Mouse (Mus musculus) midbrain, embryonic 13.5 days (tissue): ENCODE results near the gene Atp5e. TPM values are rescaled to one million over a fixed set of nuclear protein-coding genes. Genes with fewer than 3 reads are reported as not detected.

Experiments used
- ATAC-seq: fragments of 200-750 bp; cut with Nextera tagmentation; 2 replicates; pipeline ENCODE4 v1.8.0; 2017; ENCODE audit warnings: mild to moderate bottlenecking, moderate TSS enrichment, moderate library complexity
- H3K27ac ChIP-seq: fragments of 300-500 bp; sonication (generic); 2 replicates; pipeline ENCODE4 v1.5.1; 2015; ENCODE audit warnings: inconsistent platforms, mild to moderate bottlenecking, moderate library complexity
- H3K27me3 ChIP-seq: fragments of 300-500 bp; sonication (generic); 2 replicates; pipeline ENCODE4 v1.6.1; 2015; ENCODE audit warnings: mild to moderate bottlenecking, inconsistent platforms
- H3K36me3 ChIP-seq: fragments of 300-500 bp; sonication (generic); 2 replicates; pipeline ENCODE4 v1.6.1; 2015; ENCODE audit warnings: mild to moderate bottlenecking, inconsistent platforms
- H3K4me1 ChIP-seq: fragments of 300-500 bp; sonication (generic); replicated peaks from 2 replicates; pipeline ENCODE4 v1.6.1; 2015; ENCODE audit warnings: inconsistent platforms
- H3K4me2 ChIP-seq: fragments of 300-500 bp; sonication (generic); replicated peaks from 2 replicates; pipeline ENCODE4 v1.6.1; 2015; ENCODE audit warnings: moderate library complexity, mild to moderate bottlenecking, inconsistent platforms
- H3K4me3 ChIP-seq: fragments of 300-500 bp; sonication (generic); replicated peaks from 2 replicates; pipeline ENCODE4 v1.5.1; 2015; ENCODE audit warnings: mild to moderate bottlenecking, inconsistent platforms
- H3K9ac ChIP-seq: fragments of 300-500 bp; sonication (generic); replicated peaks from 2 replicates; pipeline ENCODE4 v1.6.1; 2015; ENCODE audit warnings: mild to moderate bottlenecking, inconsistent platforms
- H3K9me3 ChIP-seq: fragments of 300-500 bp; sonication (generic); 2 replicates; pipeline ENCODE4 v1.6.1; 2016; ENCODE audit warnings: mild to moderate bottlenecking, inconsistent platforms
- WGBS: fragments of 180-500 bp; shearing (Covaris S2); methylation state at CpG from one replicate; pipeline ENCODE4 v1.1.7; 2015; 5-methylcytosine and 5-hydroxymethylcytosine counted together
- polyA plus RNA-seq: library from polyadenylated mRNA; unstranded; fragments of >200 nt; fragmentation: Nextera tagmentation; extraction: Ambion mirVana; gene quantifications from 2 replicates; pipeline ENCODE4 v1.2.1, GENCODE M21; 2015

The Atp5e gene
- polyA plus RNA-seq, 1 experiment from 2014 or later: 784 TPM

DNA sequence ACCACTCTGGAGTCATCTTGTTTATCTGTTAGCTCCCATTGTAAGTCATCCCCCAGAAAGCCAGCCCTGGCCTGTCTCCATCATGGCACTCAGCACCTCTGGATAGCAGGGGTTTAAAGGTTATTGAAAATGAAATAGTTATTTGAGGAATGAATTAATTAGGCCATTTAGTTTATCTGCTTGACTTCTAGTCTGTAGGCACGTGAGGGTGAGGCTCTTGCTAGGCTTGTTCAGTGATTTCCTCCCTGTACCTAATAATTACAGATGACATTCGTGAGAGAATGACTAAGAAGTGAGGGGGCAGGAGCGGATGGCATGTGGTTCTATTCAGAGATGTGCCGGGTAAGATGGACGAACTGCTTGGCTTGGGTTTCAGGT, 9.6 kb upstream of the Atp5e start:
- Histone ChIP-seq H3K4me3 (peak overlapping the region; percentile 75), H3K4me2 (peak overlapping the region; percentile 74), H3K4me1 (peaks cover 16% of the 10 kb centered on the region), H3K27ac (no peak overlapping the region), H3K9ac (peak overlapping the region; percentile 50), H3K36me3 (peaks cover 11% of the 10 kb centered on the region; the same call in 1 of the 2 replicates), H3K27me3 (no peaks in the 10 kb centered on the region), H3K9me3 (no peaks in the 10 kb centered on the region)
- 91% methylated on average over 5 of the region's 5 CpGs for WGBS
- ATAC-seq: no peak

DNA sequence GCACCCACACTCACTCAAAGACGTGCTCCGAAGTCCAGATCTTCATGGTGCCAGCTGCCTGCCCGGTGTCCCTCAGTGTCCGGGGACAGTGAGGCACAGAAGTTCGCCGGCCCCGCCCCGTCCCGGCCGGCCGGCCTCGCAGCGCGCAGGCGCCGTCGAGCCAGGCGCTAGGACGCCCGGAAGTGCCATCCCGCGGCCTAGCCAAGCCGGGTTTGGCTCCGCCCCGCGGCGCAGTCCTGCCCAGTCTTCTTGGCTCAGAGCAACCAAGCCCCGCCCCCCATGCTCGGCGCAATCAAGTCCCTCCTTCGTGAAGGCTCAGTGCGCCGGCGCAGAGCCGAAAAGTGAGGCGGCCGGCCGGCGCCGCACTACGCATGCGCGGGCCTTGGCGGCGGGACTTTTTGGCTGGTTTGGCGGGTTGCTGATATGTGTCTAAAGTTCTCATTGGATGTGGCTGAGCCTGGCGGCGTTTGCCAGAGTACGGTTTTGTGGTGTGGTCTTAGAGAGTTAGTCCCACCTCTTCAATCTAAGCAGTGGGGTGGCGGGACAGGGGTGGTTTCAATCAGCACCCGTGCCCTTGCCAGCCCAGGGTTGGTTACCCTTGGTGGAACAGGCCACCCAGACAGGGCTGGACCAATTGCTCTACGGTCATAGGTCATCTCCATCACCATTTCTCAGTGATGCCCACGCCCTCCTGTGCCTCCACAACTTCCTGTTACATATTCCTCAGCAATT, 9.1 kb upstream of the Atp5e start, which contains the start of gene Prelid3b:
Gene Prelid3b, minus strand, starts transcription at position 264 of the 732 bp plus-strand sequence.
- H3K4me3 ChIP-seq: peak within 1 kb of the TSS; percentile 75
- peaks cover 17% of the 10 kb centered on the region for H3K36me3 ChIP-seq
- H3K9ac ChIP-seq: peak within 1 kb of the TSS; percentile 80
- H3K27ac ChIP-seq: peak within 1 kb of the TSS; percentile 56; the same call in 1 of the 2 replicates
- peak; percentile 98 for ATAC-seq
- H3K27me3 ChIP-seq: no peaks in the 10 kb centered on the region
- peaks cover 16% of the 10 kb centered on the region for H3K4me1 ChIP-seq
- 1% methylated on average over 53 of the region's 53 CpGs for WGBS
- H3K4me2 ChIP-seq: peak within 1 kb of the TSS; percentile 74
- H3K9me3 ChIP-seq: no peaks in the 10 kb centered on the region

DNA sequence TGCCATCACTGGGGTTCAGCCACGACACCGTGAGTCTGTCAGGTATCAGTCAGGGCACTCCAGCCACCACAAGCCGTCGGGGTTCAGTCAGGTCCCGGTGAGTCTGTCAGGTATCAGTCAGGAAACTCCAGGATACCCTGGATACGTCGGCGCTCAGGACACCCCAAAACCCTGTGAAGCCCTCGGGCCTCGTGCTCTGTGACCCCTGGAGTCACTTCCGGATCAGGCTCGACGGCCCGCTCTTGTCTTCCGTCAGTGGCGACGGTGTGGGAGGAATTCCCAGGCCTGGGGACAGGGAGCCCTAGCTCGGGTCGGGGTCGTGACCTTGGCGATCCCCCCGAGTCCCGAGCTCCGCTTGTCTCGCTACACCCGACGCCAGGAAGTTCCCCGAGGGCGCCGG, 8.5 kb upstream of the Atp5e start:
- ATAC-seq: no peak; the same call in 1 of the 2 replicates
- H3K27ac ChIP-seq: peak overlapping the region; percentile 56; the same call in 1 of the 2 replicates
- WGBS: 8% methylated on average over 28 of the region's 30 CpGs
- peak overlapping the region; percentile 80 for H3K9ac ChIP-seq
- no peaks in the 10 kb centered on the region for H3K9me3 ChIP-seq
- peak overlapping the region; percentile 74 for H3K4me2 ChIP-seq
- H3K27me3 ChIP-seq: no peaks in the 10 kb centered on the region
- H3K4me1 ChIP-seq: peaks cover 16% of the 10 kb centered on the region
- H3K4me3 ChIP-seq: peak overlapping the region; percentile 75
- peaks cover 20% of the 10 kb centered on the region for H3K36me3 ChIP-seq

DNA sequence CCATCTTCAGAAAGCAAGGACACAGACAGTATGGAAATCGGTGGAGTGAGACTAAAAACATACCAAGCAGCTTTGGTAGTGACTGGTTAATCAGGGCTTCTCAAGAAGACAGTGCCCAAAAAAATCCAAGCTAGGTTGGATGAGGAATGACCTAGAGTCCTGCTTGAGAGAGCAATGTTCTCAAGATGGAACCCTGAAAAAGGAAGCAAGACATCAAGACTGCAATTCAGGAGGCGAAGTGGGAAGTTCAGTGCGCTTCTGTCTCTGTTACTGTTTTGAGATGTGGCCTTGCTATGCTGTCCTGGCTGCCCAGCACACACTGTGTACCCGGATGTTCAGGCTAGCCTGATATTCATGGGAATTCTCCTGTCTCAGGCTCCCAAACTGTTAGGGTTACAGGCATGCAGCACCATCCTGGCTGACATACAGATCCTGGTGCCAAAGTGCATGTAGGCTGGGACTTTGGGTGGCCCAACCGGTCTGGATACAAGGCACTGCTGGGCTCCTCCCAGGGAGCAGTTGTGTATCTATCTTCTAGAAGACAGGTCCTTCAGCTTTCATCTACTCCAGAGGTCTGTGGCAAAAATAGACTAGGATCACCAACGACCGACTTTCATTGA, 7.0 kb upstream of the Atp5e start:
- Histone ChIP-seq H3K4me2 (no peak overlapping the region), H3K4me3 (no peak overlapping the region), H3K4me1 (peaks cover 16% of the 10 kb centered on the region), H3K27ac (no peak overlapping the region), H3K9ac (no peak overlapping the region), H3K9me3 (no peaks in the 10 kb centered on the region), H3K27me3 (no peaks in the 10 kb centered on the region), H3K36me3 (peaks cover 31% of the 10 kb centered on the region)
- ATAC-seq: no peak
- WGBS: 95% methylated on average over 7 of the region's 7 CpGs

DNA sequence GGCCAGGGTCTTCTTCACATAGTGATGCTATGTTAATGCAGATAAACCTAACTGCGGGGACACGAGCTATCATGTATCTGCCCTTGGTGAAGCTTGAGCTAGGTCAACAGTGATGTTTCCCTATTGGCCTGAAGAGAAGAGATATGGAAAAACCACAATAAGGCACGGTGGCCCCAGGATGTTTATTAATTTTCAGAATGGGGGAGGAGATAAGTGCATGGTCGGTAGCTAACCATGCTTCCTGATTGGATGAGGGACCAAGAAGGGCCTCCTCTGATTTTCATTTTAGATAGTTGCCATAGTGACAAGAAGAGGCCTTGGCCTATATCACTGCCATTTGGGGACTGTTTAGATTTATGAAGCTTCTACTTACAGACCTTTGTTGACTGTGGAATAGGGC, 6.4 kb upstream of the Atp5e start:
- ATAC-seq: no peak
- Histone ChIP-seq H3K9me3 (no peaks in the 10 kb centered on the region), H3K36me3 (peaks cover 36% of the 10 kb centered on the region), H3K9ac (no peak overlapping the region), H3K4me2 (no peak overlapping the region), H3K4me1 (peaks cover 16% of the 10 kb centered on the region), H3K27ac (no peak overlapping the region), H3K27me3 (no peaks in the 10 kb centered on the region), H3K4me3 (no peak overlapping the region)
- WGBS: 86% methylated on average over 4 of the region's 4 CpGs

DNA sequence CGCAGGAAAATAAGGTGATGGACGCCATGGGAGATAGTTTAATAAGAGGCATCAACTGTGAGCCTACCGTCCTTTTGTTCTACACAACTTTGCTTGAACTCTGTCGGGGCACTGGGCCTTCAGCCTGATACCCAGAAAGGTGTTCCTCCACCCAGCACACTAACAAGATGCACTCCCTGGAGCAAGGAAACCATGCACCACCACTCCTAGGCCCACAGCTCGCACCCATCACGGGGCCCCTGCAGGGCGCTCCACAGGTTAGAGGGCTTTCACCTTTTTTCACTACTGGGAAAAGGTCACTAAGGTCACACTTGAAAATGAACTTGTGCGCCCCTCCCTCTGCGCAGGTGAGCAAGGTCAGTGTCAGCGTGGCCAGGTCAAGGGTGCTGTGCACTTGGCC, 535 bp downstream of the Atp5e start:
- Histone ChIP-seq H3K27ac (0 out of 2 replicates have a peak overlapping the region, but pooled peaks have one; percentile 49), H3K4me2 (peak overlapping the region; percentile 79), H3K4me1 (peaks cover 22% of the 10 kb centered on the region), H3K27me3 (no peaks in the 10 kb centered on the region), H3K4me3 (peak overlapping the region; percentile 79), H3K9me3 (no peaks in the 10 kb centered on the region), H3K36me3 (peaks cover 50% of the 10 kb centered on the region), H3K9ac (peak overlapping the region; percentile 73)
- ATAC-seq: peak; percentile 32; the same call in 1 of the 2 replicates
- 42% methylated on average over 10 of the region's 10 CpGs for WGBS

DNA sequence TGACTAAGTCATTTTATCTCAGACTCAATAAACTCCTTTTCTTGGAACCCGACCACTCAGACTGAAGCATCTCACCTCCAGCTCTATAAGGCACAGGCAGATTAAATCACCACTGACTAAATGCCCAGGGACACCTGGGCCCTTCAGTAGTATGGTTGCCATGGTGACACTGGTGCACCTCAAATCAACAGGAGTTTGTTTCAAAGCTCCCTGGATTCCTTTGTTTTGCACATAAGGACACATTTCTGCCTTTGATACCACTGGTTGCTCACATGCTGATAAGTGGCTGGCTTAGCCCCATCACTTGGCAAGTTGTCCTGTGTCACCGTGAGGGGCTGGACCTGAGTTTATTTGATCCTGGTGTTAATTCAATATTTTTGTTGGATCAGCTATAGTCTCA, 4.5 kb downstream of the Atp5e start:
- Histone ChIP-seq H3K4me2 (no peak overlapping the region), H3K4me3 (no peak overlapping the region), H3K9ac (no peak overlapping the region), H3K27ac (no peak overlapping the region), H3K27me3 (no peaks in the 10 kb centered on the region), H3K4me1 (peaks cover 23% of the 10 kb centered on the region), H3K9me3 (no peaks in the 10 kb centered on the region), H3K36me3 (peaks cover 28% of the 10 kb centered on the region)
- 72% methylated on average over 2 of the region's 2 CpGs for WGBS
- ATAC-seq: no peak

DNA sequence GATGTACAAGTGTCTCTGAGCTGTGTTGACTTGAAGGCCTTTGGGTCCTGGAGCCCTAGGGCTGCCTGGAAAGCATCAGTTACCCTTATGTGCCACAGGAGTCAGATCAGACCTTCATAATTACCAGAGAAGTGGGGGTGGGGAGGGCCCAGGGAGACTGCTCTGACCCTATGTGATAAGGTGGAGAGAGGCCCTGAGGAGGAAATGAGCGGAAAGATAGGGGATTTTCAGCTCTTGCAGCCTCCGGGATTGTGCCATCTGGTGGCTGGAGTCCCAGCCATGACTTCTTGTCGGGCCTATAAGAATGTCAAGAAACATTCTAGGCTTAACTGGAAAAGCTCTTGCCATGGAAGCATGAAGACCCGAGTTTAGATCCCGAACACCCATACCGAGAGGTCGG, 10.2 kb downstream of the Atp5e start:
- H3K36me3 ChIP-seq: no peaks in the 10 kb centered on the region
- H3K27ac ChIP-seq: no peak overlapping the region
- no peak for ATAC-seq
- H3K4me3 ChIP-seq: no peak overlapping the region
- no peaks in the 10 kb centered on the region for H3K27me3 ChIP-seq
- no peak overlapping the region for H3K9ac ChIP-seq
- 73% methylated on average over 7 of the region's 7 CpGs for WGBS
- H3K9me3 ChIP-seq: no peaks in the 10 kb centered on the region
- H3K4me1 ChIP-seq: 0 out of 2 replicates have a peak, but pooled peaks cover 4% of the 10 kb centered on the region
- no peak overlapping the region for H3K4me2 ChIP-seq

DNA sequence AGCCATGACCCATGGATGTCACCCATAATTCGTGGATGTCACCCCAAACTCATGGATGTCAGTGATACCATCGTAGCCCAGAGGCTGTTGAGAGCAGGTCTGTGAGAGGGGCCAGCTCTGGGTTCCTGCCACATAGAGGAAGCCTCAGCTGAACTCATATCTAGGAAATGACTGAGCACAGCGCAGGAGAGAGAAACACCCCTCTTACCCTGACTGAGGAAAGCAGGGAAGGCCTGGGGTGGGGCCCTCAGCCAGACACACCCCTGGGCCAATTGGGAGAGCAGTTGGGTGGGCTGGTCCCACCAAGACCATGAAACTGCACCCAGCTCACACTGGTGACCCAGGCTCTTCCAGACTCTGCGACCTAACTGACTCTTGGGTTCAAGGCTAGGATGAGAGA, 13.6 kb downstream of the Atp5e start, which contains the start of gene Tubb1:
Gene Tubb1, plus strand, starts transcription at position 343 of the 400 bp plus-strand sequence.
- Histone ChIP-seq H3K27me3 (no peaks in the 10 kb centered on the region), H3K36me3 (no peaks in the 10 kb centered on the region), H3K4me1 (no peaks in the 10 kb centered on the region), H3K9me3 (no peaks in the 10 kb centered on the region), H3K4me3 (no peak within 1 kb of the TSS), H3K4me2 (no peak within 1 kb of the TSS), H3K9ac (no peak within 1 kb of the TSS), H3K27ac (no peak within 1 kb of the TSS)
- ATAC-seq: no peak
- WGBS: 80% methylated on average over 4 of the region's 4 CpGs

DNA sequence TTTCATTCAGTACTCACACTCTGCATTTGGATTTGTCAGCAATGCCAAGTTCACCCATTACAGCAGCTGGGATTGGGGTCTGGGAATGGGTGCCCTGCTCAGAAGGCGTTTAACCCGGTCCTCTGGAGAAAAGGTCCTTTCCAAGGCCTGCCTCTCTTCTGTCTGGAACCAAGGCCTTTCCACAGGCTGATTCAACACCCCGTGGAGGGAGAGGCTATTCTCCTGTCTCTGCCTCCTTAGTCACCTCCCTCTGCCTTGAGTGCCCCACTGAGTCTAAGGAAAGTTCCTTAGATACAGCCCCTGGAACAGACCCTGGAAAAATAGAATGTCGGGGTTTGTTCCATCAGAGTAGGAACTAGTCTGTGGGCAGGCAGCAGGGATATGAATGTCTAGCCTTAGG, 15.5 kb downstream of the Atp5e start:
- Histone ChIP-seq H3K9ac (no peak overlapping the region), H3K4me1 (no peaks in the 10 kb centered on the region), H3K4me3 (no peak overlapping the region), H3K4me2 (no peak overlapping the region), H3K27me3 (no peaks in the 10 kb centered on the region), H3K36me3 (no peaks in the 10 kb centered on the region), H3K9me3 (no peaks in the 10 kb centered on the region), H3K27ac (no peak overlapping the region)
- no peak for ATAC-seq
- WGBS: 83% methylated on average over 4 of the region's 4 CpGs

DNA sequence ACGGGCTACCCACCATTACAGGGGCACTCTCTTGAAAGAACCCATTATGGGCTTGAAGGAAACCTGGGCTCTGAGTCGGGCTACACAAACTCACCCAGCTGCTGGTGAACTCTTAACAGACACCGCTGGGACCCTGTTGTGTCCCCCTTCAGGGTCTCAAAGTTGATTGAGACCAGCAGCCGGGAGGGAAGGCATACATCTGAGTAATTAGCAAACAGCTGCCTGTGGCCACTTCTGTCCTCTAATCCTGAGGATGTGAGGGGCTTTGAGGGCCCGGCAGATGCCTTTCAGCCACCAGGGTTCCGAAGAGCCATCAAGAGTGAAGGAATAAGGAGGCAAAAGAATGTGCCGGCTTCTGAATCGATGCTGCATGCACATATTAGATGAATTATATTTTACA, 17.0 kb downstream of the Atp5e start:
- WGBS: 40% methylated on average over 8 of the region's 8 CpGs
- no peaks in the 10 kb centered on the region for H3K27me3 ChIP-seq
- no peaks in the 10 kb centered on the region for H3K4me1 ChIP-seq
- no peak overlapping the region for H3K27ac ChIP-seq
- H3K36me3 ChIP-seq: no peaks in the 10 kb centered on the region
- H3K4me2 ChIP-seq: no peak overlapping the region
- no peak for ATAC-seq
- H3K9ac ChIP-seq: no peak overlapping the region
- no peak overlapping the region for H3K4me3 ChIP-seq
- H3K9me3 ChIP-seq: no peaks in the 10 kb centered on the region

DNA sequence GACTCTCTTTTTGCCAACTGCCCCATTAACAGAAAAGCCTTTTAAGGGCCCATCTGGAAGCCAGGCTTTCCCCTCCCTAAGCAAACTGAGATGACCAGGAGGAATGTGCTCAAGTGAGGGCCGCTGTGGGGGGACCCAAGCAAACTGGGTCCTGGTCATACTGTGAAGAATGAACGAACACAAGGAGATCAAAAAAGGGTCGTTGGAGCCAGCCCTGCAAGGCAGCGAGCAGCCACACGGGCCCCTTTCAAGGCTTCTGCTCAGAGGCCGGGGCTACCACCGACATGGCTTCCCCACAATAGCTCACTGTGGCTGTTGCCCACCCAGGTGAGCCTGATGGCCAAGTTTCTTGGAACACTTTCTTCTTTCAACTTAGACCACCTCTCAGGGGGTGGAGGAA, 17.4 kb downstream of the Atp5e start:
- Histone ChIP-seq H3K27ac (no peak overlapping the region), H3K36me3 (no peaks in the 10 kb centered on the region), H3K4me3 (no peak overlapping the region), H3K27me3 (no peaks in the 10 kb centered on the region), H3K4me1 (no peaks in the 10 kb centered on the region), H3K4me2 (no peak overlapping the region), H3K9me3 (no peaks in the 10 kb centered on the region), H3K9ac (no peak overlapping the region)
- ATAC-seq: 0 out of 2 replicates have a peak, but pooled peaks have one; percentile 25
- 64% methylated on average over 7 of the region's 7 CpGs for WGBS
